Mouse (Mus musculus): ENCODE measurements around the gene Suv39h1. TPM values are rescaled to one million over a fixed set of nuclear protein-coding genes. Genes with fewer than 3 reads are reported as not detected.
A peak's percentile ranks its signal among the peaks of the same experiment; 100 is the strongest.

Gene Suv39h1
- 95.7 and 102 TPM in 2 replicates for polyA plus RNA-seq (2014; fragmentation: Nextera tagmentation; extraction: Ambion mirVana)

DNA sequence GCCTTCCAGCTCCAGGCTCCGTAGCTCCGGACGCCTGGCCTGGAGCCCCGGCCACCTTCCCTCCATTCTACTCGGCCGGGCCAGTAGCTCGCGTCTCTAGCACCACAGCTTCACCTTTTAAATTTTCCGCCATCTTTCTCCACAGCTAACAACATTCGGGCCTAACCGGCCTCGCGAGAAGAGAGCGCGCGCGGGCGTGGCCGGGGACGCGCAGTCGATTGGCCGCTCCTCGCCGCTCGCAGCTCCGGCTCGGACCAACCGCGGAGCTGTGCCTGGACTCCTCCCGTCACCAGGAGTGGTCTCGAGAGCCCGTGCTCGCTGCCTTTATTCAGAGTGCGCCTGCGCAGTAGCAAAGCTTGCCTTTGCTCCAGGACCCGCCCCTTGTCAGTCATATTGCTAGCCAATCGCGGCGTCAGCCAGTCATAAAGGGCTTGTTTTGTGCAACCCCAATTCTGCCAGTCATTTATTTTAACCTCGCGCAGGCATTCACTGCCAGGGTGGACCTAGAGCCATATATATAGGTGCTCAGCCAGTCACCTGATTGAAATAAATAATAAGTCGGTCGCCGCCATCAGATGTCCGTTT is at the start of gene Suv39h1:
Gene Suv39h1, minus strand, starts transcription at position 331 of the 585 bp plus-strand sequence.
- no peaks in the 10 kb centered on the region for H3K27me3 ChIP-seq (ENCODE audit: control insufficient read depth, insufficient read depth, low read length)
- 18% methylated on average over 46 of the region's 46 CpGs for WGBS
- peak within 1 kb of the TSS; percentile 46 for H3K4me3 ChIP-seq (ENCODE audit: low read depth, low read length)
- H3K27ac ChIP-seq (replicated peaks; ENCODE audit: low read depth, low read length): peak within 1 kb of the TSS; percentile 84
- no peaks in the 10 kb centered on the region; the same call in 1 of the 2 replicates for H3K9me3 ChIP-seq (ENCODE audit: control insufficient read depth, low read length)
- H3K36me3 ChIP-seq (ENCODE audit: control insufficient read depth, insufficient read depth, low read length): no peaks in the 10 kb centered on the region; the same call in 1 of the 2 replicates
- peak within 1 kb of the TSS; percentile 82 for H3K9ac ChIP-seq (ENCODE audit: low read length)
- peak; percentile 96 for ATAC-seq (ENCODE audit: insufficient number of reproducible peaks, low FRiP score, low TSS enrichment, low read depth)
- DNase-seq (ENCODE audit: low spot score): peak; percentile 88
- H3K4me1 ChIP-seq (ENCODE audit: control insufficient read depth, insufficient read depth, low read length): no peaks in the 10 kb centered on the region
- H3K4me2 ChIP-seq (ENCODE audit: low read depth, severe bottlenecking): peak within 1 kb of the TSS; percentile 47

DNA sequence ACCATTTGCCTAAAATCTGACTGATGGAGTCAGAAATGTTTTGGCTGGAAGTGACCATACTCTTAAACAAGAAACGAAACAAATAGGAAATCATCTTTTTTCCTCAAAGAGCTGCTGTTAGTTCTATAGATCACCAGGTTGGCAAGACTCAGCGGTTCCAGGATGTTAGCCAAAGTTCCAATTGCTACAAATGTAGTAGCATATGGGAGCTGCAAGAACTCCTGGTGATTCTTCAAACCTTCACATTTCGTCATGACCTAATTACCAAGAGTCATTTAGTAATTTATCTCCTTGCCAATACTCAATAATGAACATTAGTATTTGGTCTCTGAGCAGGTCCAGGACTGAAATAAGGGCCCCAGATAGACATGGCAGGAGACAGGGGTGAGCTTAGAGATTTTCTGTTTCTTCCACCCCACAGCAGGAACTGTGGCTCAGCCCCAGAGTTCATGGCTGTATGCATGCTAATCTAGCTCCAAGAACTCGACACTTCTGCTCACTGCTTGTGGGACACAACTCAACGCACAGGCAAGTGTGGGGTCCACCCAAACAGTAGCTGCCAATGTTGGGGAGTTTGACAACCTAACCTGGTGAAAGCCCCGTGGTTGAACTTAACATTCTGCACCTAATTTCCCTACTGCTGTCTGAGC is 49.4 kb upstream of the Suv39h1 start:
- 86% methylated on average over 6 of the region's 6 CpGs for WGBS
- no peak overlapping the region for H3K4me3 ChIP-seq (ENCODE audit: low read depth, low read length)
- no peaks in the 10 kb centered on the region for H3K27me3 ChIP-seq (ENCODE audit: control insufficient read depth, insufficient read depth, low read length)
- no peak overlapping the region for H3K27ac ChIP-seq (replicated peaks; ENCODE audit: low read depth, low read length)
- H3K9ac ChIP-seq (ENCODE audit: low read length): no peak overlapping the region
- 0 out of 2 replicates have a peak, but pooled peaks cover 2% of the 10 kb centered on the region for H3K36me3 ChIP-seq (ENCODE audit: control insufficient read depth, insufficient read depth, low read length)
- no peak for DNase-seq (ENCODE audit: low spot score)
- no peak overlapping the region for H3K4me2 ChIP-seq (ENCODE audit: low read depth, severe bottlenecking)
- ATAC-seq (ENCODE audit: insufficient number of reproducible peaks, low FRiP score, low TSS enrichment, low read depth): no peak
- H3K9me3 ChIP-seq (ENCODE audit: control insufficient read depth, low read length): no peaks in the 10 kb centered on the region
- no peaks in the 10 kb centered on the region for H3K4me1 ChIP-seq (ENCODE audit: control insufficient read depth, insufficient read depth, low read length)

DNA sequence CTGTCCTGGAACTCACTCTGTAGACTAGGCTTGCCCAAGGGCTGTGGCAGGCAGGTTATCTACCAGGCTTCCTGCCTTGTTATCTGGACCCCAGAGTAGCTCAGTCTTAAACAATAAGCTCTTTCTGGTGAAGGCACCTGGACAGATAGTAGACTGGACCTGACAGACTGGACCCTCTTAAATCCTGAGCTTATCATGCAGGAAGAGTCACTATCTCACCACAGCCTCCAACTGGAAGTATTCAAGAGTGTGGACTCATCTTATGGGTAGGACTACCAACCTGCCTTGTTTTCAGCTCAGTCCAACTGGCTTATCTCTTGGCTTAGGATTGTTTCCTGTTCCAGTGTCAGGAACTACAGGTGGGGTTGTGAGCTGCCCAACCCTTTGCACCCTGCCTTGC is 42.7 kb upstream of the Suv39h1 start:
- no peak overlapping the region for H3K9ac ChIP-seq (ENCODE audit: low read length)
- no peak overlapping the region for H3K27ac ChIP-seq (replicated peaks; ENCODE audit: low read depth, low read length)
- ATAC-seq (ENCODE audit: insufficient number of reproducible peaks, low FRiP score, low TSS enrichment, low read depth) (no peak), DNase-seq (ENCODE audit: low spot score) (no peak)
- no peak overlapping the region for H3K4me2 ChIP-seq (ENCODE audit: low read depth, severe bottlenecking)
- H3K4me3 ChIP-seq (ENCODE audit: low read depth, low read length): no peak overlapping the region
- H3K27me3 ChIP-seq (ENCODE audit: control insufficient read depth, insufficient read depth, low read length): no peaks in the 10 kb centered on the region
- no peaks in the 10 kb centered on the region for H3K4me1 ChIP-seq (ENCODE audit: control insufficient read depth, insufficient read depth, low read length)
- no peaks in the 10 kb centered on the region for H3K36me3 ChIP-seq (ENCODE audit: control insufficient read depth, insufficient read depth, low read length)
- no peaks in the 10 kb centered on the region for H3K9me3 ChIP-seq (ENCODE audit: control insufficient read depth, low read length)

DNA sequence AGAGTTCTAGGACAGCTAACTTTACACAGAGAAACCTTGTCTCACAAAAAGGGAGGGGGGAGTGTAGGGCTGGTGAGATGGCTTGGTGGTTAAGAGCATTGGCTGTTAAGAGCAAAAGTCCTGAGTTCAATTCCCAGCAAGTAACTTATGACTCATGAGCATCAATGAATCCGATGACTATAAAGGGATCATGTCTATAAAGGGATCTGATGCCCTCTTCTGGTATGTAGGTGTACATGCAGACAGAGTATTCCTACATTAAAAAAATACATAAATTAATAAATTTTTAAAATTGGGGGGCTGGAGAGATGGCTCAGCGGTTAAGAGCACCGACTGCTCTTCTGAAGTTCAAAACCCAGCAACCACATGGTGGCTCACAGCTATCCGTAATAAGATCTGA is 40.7 kb upstream of the Suv39h1 start:
- DNase-seq (ENCODE audit: low spot score) (no peak), ATAC-seq (ENCODE audit: insufficient number of reproducible peaks, low FRiP score, low TSS enrichment, low read depth) (no peak)
- 82% methylated on average over 4 of the region's 4 CpGs for WGBS
- H3K27me3 ChIP-seq (ENCODE audit: control insufficient read depth, insufficient read depth, low read length): no peaks in the 10 kb centered on the region
- no peak overlapping the region for H3K4me3 ChIP-seq (ENCODE audit: low read depth, low read length)
- no peaks in the 10 kb centered on the region for H3K36me3 ChIP-seq (ENCODE audit: control insufficient read depth, insufficient read depth, low read length)
- no peak overlapping the region for H3K9ac ChIP-seq (ENCODE audit: low read length)
- no peak overlapping the region for H3K27ac ChIP-seq (replicated peaks; ENCODE audit: low read depth, low read length)
- H3K4me1 ChIP-seq (ENCODE audit: control insufficient read depth, insufficient read depth, low read length): no peaks in the 10 kb centered on the region
- no peak overlapping the region for H3K4me2 ChIP-seq (ENCODE audit: low read depth, severe bottlenecking)
- H3K9me3 ChIP-seq (ENCODE audit: control insufficient read depth, low read length): no peaks in the 10 kb centered on the region

DNA sequence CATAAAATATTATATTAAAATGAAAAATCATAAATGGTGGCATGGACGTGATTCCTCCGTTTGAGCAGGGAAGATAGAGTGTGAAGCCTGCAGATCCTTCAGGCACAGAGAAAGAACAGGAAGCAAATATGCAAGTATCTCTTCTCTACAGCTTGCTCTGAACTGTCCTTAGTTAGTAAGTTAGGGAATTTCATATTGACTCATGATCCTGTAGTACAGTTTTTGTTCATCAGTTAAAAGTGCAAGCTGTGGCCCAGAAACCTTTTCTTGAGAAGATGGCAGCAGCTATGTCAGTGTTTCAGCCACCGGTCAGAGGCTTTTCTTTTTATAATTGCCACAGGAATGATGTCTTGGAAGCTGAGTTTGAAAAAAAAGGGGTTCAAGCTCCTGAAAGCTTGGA is 30.5 kb upstream of the Suv39h1 start:
- no peak overlapping the region for H3K4me2 ChIP-seq (ENCODE audit: low read depth, severe bottlenecking)
- no peaks in the 10 kb centered on the region for H3K27me3 ChIP-seq (ENCODE audit: control insufficient read depth, insufficient read depth, low read length)
- no peaks in the 10 kb centered on the region for H3K9me3 ChIP-seq (ENCODE audit: control insufficient read depth, low read length)
- no peak overlapping the region for H3K27ac ChIP-seq (replicated peaks; ENCODE audit: low read depth, low read length)
- ATAC-seq (ENCODE audit: insufficient number of reproducible peaks, low FRiP score, low TSS enrichment, low read depth) (no peak), DNase-seq (ENCODE audit: low spot score) (no peak)
- no peak overlapping the region for H3K4me3 ChIP-seq (ENCODE audit: low read depth, low read length)
- 95% methylated on average over 3 of the region's 3 CpGs for WGBS
- no peak overlapping the region for H3K9ac ChIP-seq (ENCODE audit: low read length)
- no peaks in the 10 kb centered on the region for H3K36me3 ChIP-seq (ENCODE audit: control insufficient read depth, insufficient read depth, low read length)
- H3K4me1 ChIP-seq (ENCODE audit: control insufficient read depth, insufficient read depth, low read length): 0 out of 2 replicates have a peak, but pooled peaks cover 2% of the 10 kb centered on the region

DNA sequence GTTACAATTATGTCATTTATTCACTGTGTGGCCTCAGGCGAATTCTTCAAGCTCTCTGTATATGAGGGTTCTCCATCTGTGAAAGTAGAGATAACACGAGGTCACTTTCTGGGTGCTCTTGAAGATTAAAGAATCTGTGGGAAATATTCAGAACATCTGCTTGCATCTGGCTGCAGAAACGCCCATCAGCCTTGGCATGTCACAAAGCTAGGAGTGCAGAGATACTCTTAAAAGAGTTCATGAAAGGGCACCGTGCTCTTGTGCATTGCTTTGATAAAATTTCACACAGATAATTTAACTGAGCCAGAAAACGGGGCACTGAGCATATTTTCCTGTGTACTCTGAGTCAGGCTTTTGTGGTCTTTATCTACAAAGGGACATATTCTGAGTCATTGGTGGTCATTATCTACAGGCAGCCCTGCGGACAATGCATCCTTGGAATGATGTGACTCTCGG is 27.7 kb upstream of the Suv39h1 start:
- Histone ChIP-seq H3K4me2 (ENCODE audit: low read depth, severe bottlenecking) (no peak overlapping the region), H3K4me3 (ENCODE audit: low read depth, low read length) (no peak overlapping the region), H3K27me3 (ENCODE audit: control insufficient read depth, insufficient read depth, low read length) (no peaks in the 10 kb centered on the region), H3K36me3 (ENCODE audit: control insufficient read depth, insufficient read depth, low read length) (no peaks in the 10 kb centered on the region), H3K27ac (replicated peaks; ENCODE audit: low read depth, low read length) (no peak overlapping the region), H3K9ac (ENCODE audit: low read length) (no peak overlapping the region), H3K9me3 (ENCODE audit: control insufficient read depth, low read length) (no peaks in the 10 kb centered on the region), H3K4me1 (ENCODE audit: control insufficient read depth, insufficient read depth, low read length) (0 out of 2 replicates have a peak, but pooled peaks cover 2% of the 10 kb centered on the region)
- DNase-seq (ENCODE audit: low spot score) (no peak), ATAC-seq (ENCODE audit: insufficient number of reproducible peaks, low FRiP score, low TSS enrichment, low read depth) (no peak)
- 72% methylated on average over 7 of the region's 7 CpGs for WGBS

DNA sequence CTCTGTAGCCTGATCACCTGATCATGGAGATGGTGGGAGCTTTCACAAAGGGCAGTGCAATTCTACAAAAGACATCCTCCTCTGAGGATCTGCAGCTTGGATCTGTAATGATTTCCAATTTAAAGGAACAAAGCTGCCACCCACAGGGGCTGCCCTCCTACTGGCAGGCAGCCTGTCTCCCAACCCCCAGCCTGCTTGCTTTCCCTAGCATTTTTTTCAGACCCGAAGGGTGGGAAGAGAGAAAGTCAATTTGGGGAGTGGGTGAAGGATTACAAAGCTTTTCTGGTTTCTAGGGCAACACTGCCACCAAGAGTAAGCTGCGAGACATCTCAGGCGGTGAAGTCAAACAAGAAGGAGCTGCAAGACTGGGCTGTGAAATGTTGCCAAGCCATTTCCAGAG is 26.5 kb upstream of the Suv39h1 start:
- ATAC-seq (ENCODE audit: insufficient number of reproducible peaks, low FRiP score, low TSS enrichment, low read depth) (no peak), DNase-seq (ENCODE audit: low spot score) (peak; percentile 70)
- Histone ChIP-seq H3K4me1 (ENCODE audit: control insufficient read depth, insufficient read depth, low read length) (0 out of 2 replicates have a peak, but pooled peaks cover 2% of the 10 kb centered on the region), H3K9me3 (ENCODE audit: control insufficient read depth, low read length) (no peaks in the 10 kb centered on the region), H3K27me3 (ENCODE audit: control insufficient read depth, insufficient read depth, low read length) (no peaks in the 10 kb centered on the region), H3K27ac (replicated peaks; ENCODE audit: low read depth, low read length) (no peak overlapping the region), H3K4me2 (ENCODE audit: low read depth, severe bottlenecking) (no peak overlapping the region), H3K9ac (ENCODE audit: low read length) (no peak overlapping the region), H3K36me3 (ENCODE audit: control insufficient read depth, insufficient read depth, low read length) (no peaks in the 10 kb centered on the region), H3K4me3 (ENCODE audit: low read depth, low read length) (no peak overlapping the region)
- WGBS: 23% methylated on average over 3 of the region's 3 CpGs

DNA sequence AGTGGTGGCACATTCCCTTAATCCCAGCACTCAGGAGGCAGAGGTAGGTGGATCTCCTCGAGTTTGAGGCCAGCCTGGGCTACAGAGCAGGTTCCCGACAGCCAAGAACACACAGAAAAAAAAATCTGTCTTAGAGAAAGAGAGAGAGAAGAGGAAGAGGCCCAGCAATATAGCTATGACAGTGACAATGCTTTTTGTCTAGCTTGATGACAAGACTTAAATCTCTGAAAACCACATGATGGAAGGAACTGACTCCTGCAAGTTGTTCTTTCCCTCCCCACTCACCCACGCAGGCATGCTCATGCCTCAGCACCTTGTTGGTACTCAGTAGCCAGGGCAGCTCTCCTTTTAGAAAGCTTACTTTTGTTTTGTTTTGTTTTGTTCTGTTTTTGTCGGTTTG is 24.9 kb upstream of the Suv39h1 start:
- H3K9ac ChIP-seq (ENCODE audit: low read length): no peak overlapping the region
- H3K9me3 ChIP-seq (ENCODE audit: control insufficient read depth, low read length): no peaks in the 10 kb centered on the region
- H3K27ac ChIP-seq (replicated peaks; ENCODE audit: low read depth, low read length): no peak overlapping the region
- H3K4me3 ChIP-seq (ENCODE audit: low read depth, low read length): no peak overlapping the region
- H3K27me3 ChIP-seq (ENCODE audit: control insufficient read depth, insufficient read depth, low read length): no peaks in the 10 kb centered on the region
- H3K36me3 ChIP-seq (ENCODE audit: control insufficient read depth, insufficient read depth, low read length): no peaks in the 10 kb centered on the region
- no peak overlapping the region for H3K4me2 ChIP-seq (ENCODE audit: low read depth, severe bottlenecking)
- 66% methylated on average over 4 of the region's 4 CpGs for WGBS
- ATAC-seq (ENCODE audit: insufficient number of reproducible peaks, low FRiP score, low TSS enrichment, low read depth) (no peak), DNase-seq (ENCODE audit: low spot score) (no peak)
- 0 out of 2 replicates have a peak, but pooled peaks cover 2% of the 10 kb centered on the region for H3K4me1 ChIP-seq (ENCODE audit: control insufficient read depth, insufficient read depth, low read length)

All from limb, embryonic 11.5 days (tissue).